In genomic region chr11:68724117-68724516, GRCm38 (mm10) we compare ENCODE assay signal across 11 mouse cellular contexts. TPM values are rescaled to one million over a fixed set of nuclear protein-coding genes. Genes with fewer than 3 reads are reported as not detected.
DNase-seq lines count a peak whose midpoint lies in the region; ATAC-seq and TF ChIP-seq lines count a peak whose summit lies in the region.
"Had no signal": no experiment of that assay in that cellular context is flagged by ENCODE, and none has a peak within 500 bp of the region (broad histone marks: within the 10 kb centered on the region; RNA-seq: fewer than 3 reads in every experiment).

No protein-coding gene starts in this region.

- no peak overlapping the region for H3K4me3 ChIP-seq in hindbrain, postnatal 0 days (ENCODE audit: low read length)
- H3K4me3 ChIP-seq in hindbrain, embryonic 14.5 days (replicated peaks; ENCODE audit: low read length), result no peak overlapping the region
- H3K4me3 ChIP-seq in E14TG2a.4 (replicated peaks; ENCODE audit: low read length), result no peak overlapping the region
- H3K4me3 ChIP-seq: heart, embryonic 15.5 days; liver, embryonic 15.5 days had no signal

- H3K4me2 ChIP-seq in hindbrain, postnatal 0 days (ENCODE audit: low read depth, low read length), result no peak overlapping the region
- no peak overlapping the region for H3K4me2 ChIP-seq in hindbrain, embryonic 14.5 days (replicated peaks)
- H3K4me2 ChIP-seq: heart, embryonic 15.5 days; liver, embryonic 15.5 days had no signal

- H3K27ac ChIP-seq in hindbrain, postnatal 0 days, result no peak overlapping the region
- no peak overlapping the region for H3K27ac ChIP-seq in hindbrain, embryonic 14.5 days
- H3K27ac ChIP-seq: heart, embryonic 15.5 days; liver, embryonic 15.5 days had no signal

- peak; percentile 67 for TF ChIP-seq CTCF in hindbrain, postnatal 0 days (IDR thresholded peaks at IDR 0.05; ENCODE audit: low read depth)
- peak; percentile 83 for TF ChIP-seq CTCF in E14TG2a.4 (conservative IDR thresholded peaks at IDR 0.05; ENCODE audit: low read length)

- no peak for ATAC-seq in hindbrain, postnatal 0 days
- no peak for ATAC-seq in hindbrain, embryonic 14.5 days (ENCODE audit: low FRiP score)

- H3K9me3 ChIP-seq in hindbrain, postnatal 0 days (ENCODE audit: low read length), result no peaks in the 10 kb centered on the region
- H3K9me3 ChIP-seq in hindbrain, embryonic 14.5 days (ENCODE audit: control insufficient read depth, low read length), result no peaks in the 10 kb centered on the region
- H3K9me3 ChIP-seq in E14TG2a.4 (ENCODE audit: low read length), result no peaks in the 10 kb centered on the region
- H3K9me3 ChIP-seq: heart, embryonic 15.5 days; liver, embryonic 15.5 days had no signal

- no peaks in the 10 kb centered on the region for H3K27me3 ChIP-seq in hindbrain, postnatal 0 days (ENCODE audit: insufficient read depth, low read length)
- no peaks in the 10 kb centered on the region for H3K27me3 ChIP-seq in hindbrain, embryonic 14.5 days (ENCODE audit: control insufficient read depth, insufficient read depth, low read length)
- no peaks in the 10 kb centered on the region for H3K27me3 ChIP-seq in E14TG2a.4 (ENCODE audit: insufficient read depth, low read length)
- H3K27me3 ChIP-seq: heart, embryonic 15.5 days; liver, embryonic 15.5 days had no signal

- H3K4me1 ChIP-seq in hindbrain, postnatal 0 days (ENCODE audit: insufficient read depth, low read length), result no peaks in the 10 kb centered on the region
- H3K4me1 ChIP-seq in hindbrain, embryonic 14.5 days (replicated peaks; ENCODE audit: control insufficient read depth, insufficient read depth, low read length), result peaks cover 5% of the 10 kb centered on the region
- no peaks in the 10 kb centered on the region for H3K4me1 ChIP-seq in E14TG2a.4 (replicated peaks; ENCODE audit: low read depth, low read length)
- H3K4me1 ChIP-seq: heart, embryonic 15.5 days; liver, embryonic 15.5 days had no signal

- intact Hi-C loops in gastrocnemius, postnatal 36 days (cut with DNase I), result no loop called here

- peaks cover 11% of the 10 kb centered on the region; the same call in 1 of the 2 replicates for H3K36me3 ChIP-seq in hindbrain, postnatal 0 days (ENCODE audit: insufficient read depth, low read length)
- peaks cover 42% of the 10 kb centered on the region for H3K36me3 ChIP-seq in hindbrain, embryonic 14.5 days (replicated peaks; ENCODE audit: control insufficient read depth, insufficient read depth)
- peaks cover 4% of the 10 kb centered on the region for H3K36me3 ChIP-seq in E14TG2a.4 (ENCODE audit: insufficient read depth, low read length)

- no peak overlapping the region for H3K9ac ChIP-seq in hindbrain, postnatal 0 days (replicated peaks; ENCODE audit: low read length)
- no peak overlapping the region for H3K9ac ChIP-seq in hindbrain, embryonic 14.5 days
- H3K9ac ChIP-seq: heart, embryonic 15.5 days; liver, embryonic 15.5 days had no signal

- peak; percentile 27 for DNase-seq in hindbrain, postnatal 0 days (ENCODE audit: low spot score)
- no peak for DNase-seq in hindbrain, embryonic 14.5 days (ENCODE audit: low spot score)
- DNase-seq in 3T3-L1 (ENCODE audit: low read depth, low spot score), result peak; percentile 54
- DNase-seq in induced T-regulatory cell, adult 2 months (ENCODE audit: low read depth), result peak; percentile 21
- DNase-seq in gastrocnemius, postnatal 36 days, result no peak
- DNase-seq in urinary bladder, postnatal 25 days (ENCODE audit: low spot score), result no peak
- DNase-seq in testis, postnatal 10 days (ENCODE audit: low spot score), result no peak
- DNase-seq: cerebellum, adult 18-20 months had no signal

RNA-seq across cellular contexts. Expression of gene Myh10, which starts 32.8 kb away (rescaled TPM):
- 185 and 212 TPM in 2 replicates for total RNA-seq in hindbrain, postnatal 0 days (2014; rRNA removed)
- 64.4 and 69.9 TPM in 2 replicates for polyA plus RNA-seq in hindbrain, postnatal 0 days (2015; fragmentation: Nextera tagmentation; extraction: Ambion mirVana)
- polyA plus RNA-seq in hindbrain, embryonic 14.5 days (2014; fragmentation: Nextera tagmentation; extraction: Ambion mirVana), result 95.3 and 101 TPM in 2 replicates
- total RNA-seq in gastrocnemius, postnatal 36 days (2021), result 10 to 100 TPM; 12.7 to 20.7 TPM

Comparison
In these comparisons a context has a peak if more than half of its experiments do, and no peak if none do; other contexts are left out.
1. DNase-seq: peak in hindbrain, postnatal 0 days (single experiment), 3T3-L1 (single experiment) and induced T-regulatory cell, adult 2 months (single experiment); none in hindbrain, embryonic 14.5 days (single experiment), gastrocnemius, postnatal 36 days (0 of 2), urinary bladder, postnatal 25 days (single experiment) and testis, postnatal 10 days (single experiment).